Mouse (Mus musculus): Measurements from ENCODE around the gene Cd86. TPM values are rescaled to one million over a fixed set of nuclear protein-coding genes. Genes with fewer than 3 reads are reported as not detected.

The Cd86 gene
- total RNA-seq, 2 experiments from 2014 or later = 0.87 to 1.8 TPM

GRCm38 (mm10) chr16:36598265-36598664 is 67.6 kb downstream of the Cd86 start:
- no peak for DNase-seq

- DNase-seq = no peak
Observed at GRCm38 (mm10) chr16:36596671-36597410, 69.0 kb downstream of the Cd86 start.

- no peak for DNase-seq
Observed at GRCm38 (mm10) chr16:36589898-36590297, 76.0 kb downstream of the Cd86 start.

- DNase-seq = no peak
Observed at GRCm38 (mm10) chr16:36587971-36588370, 77.9 kb downstream of the Cd86 start.

GRCm38 (mm10) chr16:36582073-36582472 is 83.8 kb downstream of the Cd86 start:
- DNase-seq = no peak

- no peak for DNase-seq
Observed at GRCm38 (mm10) chr16:36571942-36572341, 93.9 kb downstream of the Cd86 start.

- DNase-seq = no peak
Observed at GRCm38 (mm10) chr16:36561386-36562338, 104.2 kb downstream of the Cd86 start, which contains the start of gene Casr. Gene Casr (minus strand): TSS chr16:36562141.

- DNase-seq = no peak
Observed at GRCm38 (mm10) chr16:36559573-36559972, 106.3 kb downstream of the Cd86 start.

GRCm38 (mm10) chr16:36555672-36556165 is 110.2 kb downstream of the Cd86 start:
- peak; percentile 30 to 52 for DNase-seq

Other genes starting within 250 kb of the Cd86 start
- not detected for gene Stfa3, start 210.7 kb downstream of the Cd86 start, total RNA-seq (2021)
- not detected for gene Casr, start 103.9 kb downstream of the Cd86 start, total RNA-seq (2021)
- gene Ildr1, start 27.9 kb upstream of the Cd86 start, total RNA-seq (2021) = under 1 TPM in 1 of 2 experiments, not detected in 1; 0.44 TPM
- gene Slc15a2, start 118.9 kb upstream of the Cd86 start, total RNA-seq (2021) = 1 to 10 TPM; 2.1 to 5.1 TPM
- 10 to 100 TPM; 17.4 to 17.9 TPM for gene Iqcb1, start 162.3 kb upstream of the Cd86 start, total RNA-seq (2021)
- gene Eaf2, start 208.9 kb upstream of the Cd86 start, total RNA-seq (2021) = 1 to 10 TPM; 1.2 to 1.5 TPM
- gene Golgb1, start 209.1 kb upstream of the Cd86 start, total RNA-seq (2021) = 10 to 100 TPM; 41.5 to 41.8 TPM

Measured in heart, adult 18-20 months (tissue).